Mouse (Mus musculus): ENCODE measurements at regions not wholly inside any gene's neighbourhood (a gene's known extent, or its start where the extent isn't known, plus 50 kb on each side); places are given as distances from the start of the nearest gene placed in this dataset.

GRCm38 (mm10) chr10:70819951-70820350 is 164.2 kb upstream of the Phyhipl start:
- in situ Hi-C loops (cut with MboI, MseI) = no loop called here

- in situ Hi-C loops (cut with MboI, MseI) = no loop called here
Measured at GRCm38 (mm10) chr10:70814354-70815131, 158.8 kb upstream of the Phyhipl start.

GRCm38 (mm10) chr10:70809411-70809810 is 153.6 kb upstream of the Phyhipl start:
- in situ Hi-C loops (cut with MboI, MseI) = no loop called here

- in situ Hi-C loops (cut with MboI, MseI) = no loop called here
Measured at GRCm38 (mm10) chr10:70806786-70807385, 151.1 kb upstream of the Phyhipl start.

GRCm38 (mm10) chr10:70800736-70801306 is 145.1 kb upstream of the Phyhipl start:
- in situ Hi-C loops (cut with MboI, MseI) = no loop called here

- in situ Hi-C loops (cut with MboI, MseI) = loop anchor here (10.0 kb wide), 1 partner anchor 55 kb away; no protein-coding TSS in a partner anchor
Measured at GRCm38 (mm10) chr10:70799906-70800305, 144.1 kb upstream of the Phyhipl start.

GRCm38 (mm10) chr10:70799191-70799742 is 143.5 kb upstream of the Phyhipl start:
- in situ Hi-C loops (cut with MboI, MseI) = loop anchor here (10.0 kb wide), 1 partner anchor 56 kb away; no protein-coding TSS in a partner anchor

DNA sequence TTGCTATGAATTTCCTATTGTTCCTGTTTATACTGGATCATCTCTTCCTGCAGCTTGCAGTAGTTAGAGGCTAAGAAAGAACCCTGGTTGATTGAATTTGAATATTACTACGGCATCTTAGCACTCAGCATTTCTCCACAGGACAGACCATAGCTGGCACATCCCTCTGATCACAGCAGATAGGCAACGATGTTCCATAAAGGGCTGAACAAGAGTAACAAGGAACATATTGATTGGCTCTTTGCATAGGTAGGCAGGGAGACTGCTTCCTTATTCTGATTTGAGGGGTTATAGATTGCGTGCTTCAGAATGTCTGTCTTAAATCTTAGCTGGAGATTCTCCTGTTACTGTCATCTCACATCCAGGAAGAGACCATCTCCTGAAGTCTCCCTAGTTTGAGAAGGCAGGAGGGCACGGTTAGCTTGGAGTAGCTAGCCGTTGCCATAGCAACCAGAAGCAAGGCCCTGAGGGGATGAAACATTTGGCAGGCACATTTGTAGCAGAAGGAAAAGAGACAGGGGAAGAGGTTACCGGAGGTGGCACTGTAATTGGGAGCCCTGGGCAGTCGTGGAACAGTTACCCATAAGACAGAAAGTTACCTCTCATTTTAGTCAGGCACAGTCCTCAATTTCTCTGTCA is 133.2 kb upstream of the Phyhipl start:
- in situ Hi-C loops (cut with MboI, MseI) = no loop called here

DNA sequence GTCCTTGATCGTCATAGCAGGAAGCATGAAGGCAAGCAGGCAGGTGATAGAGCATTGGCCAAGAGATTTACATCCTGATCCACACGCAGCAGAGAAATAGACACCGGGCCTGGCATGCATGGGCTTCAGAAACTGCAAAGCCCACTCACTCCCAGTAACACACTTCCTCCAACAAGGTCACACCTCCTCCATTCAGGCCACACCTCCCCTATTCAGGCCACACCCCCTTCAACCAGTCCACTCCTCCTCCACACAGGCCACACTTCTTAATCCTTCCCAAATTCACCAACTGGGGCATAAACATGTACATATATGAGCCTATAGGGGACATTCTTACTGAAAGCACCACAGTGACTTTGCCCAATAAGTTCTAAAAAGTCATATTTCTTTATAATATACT is 125.3 kb upstream of the Phyhipl start:
- in situ Hi-C loops (cut with MboI, MseI) = no loop called here

GRCm38 (mm10) chr10:70778596-70778995 is 122.8 kb upstream of the Phyhipl start:
- in situ Hi-C loops (cut with MboI, MseI) = loop anchor here (10.0 kb wide), 1 partner anchor 1024 kb away; no protein-coding TSS in a partner anchor

DNA sequence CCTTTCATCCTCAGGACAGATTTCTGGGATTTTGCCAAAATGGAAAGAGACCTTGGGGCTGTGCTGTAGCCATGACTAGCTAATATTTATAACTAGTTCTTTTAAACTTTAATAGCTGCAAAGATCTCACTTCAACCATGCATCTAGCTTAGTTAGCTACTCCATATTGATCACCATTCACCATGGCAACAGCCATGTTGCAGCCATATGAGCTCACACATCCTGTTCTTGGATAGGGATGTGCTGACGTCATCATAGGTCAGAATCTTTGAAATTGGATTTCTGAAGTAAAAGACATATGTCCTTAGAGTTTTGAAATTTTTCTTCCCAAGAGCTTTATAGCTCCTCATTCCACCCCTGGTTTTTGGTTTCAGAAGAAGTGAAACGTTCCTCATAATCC is 118.8 kb upstream of the Phyhipl start:
- in situ Hi-C loops (cut with MboI, MseI) = loop anchor here (10.0 kb wide), 1 partner anchor 1020 kb away; no protein-coding TSS in a partner anchor

DNA sequence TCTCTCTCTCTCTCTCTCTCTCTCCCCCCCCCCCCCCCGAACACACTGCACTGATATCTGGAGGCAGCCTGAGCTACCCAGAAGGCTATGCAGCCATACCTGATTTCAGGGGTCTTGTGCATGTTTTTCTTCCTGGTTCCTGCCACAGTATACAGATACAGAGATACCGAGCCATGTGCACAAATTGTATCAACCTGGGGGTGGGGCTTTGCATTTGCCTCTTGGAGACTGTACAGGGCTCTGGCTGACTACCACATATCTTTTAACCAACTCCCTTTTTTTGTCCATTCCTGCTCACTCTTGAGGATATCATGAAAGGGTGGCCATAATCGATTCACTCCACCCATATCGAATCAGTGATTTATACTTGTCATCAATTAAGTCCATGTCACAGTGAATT is 118.4 kb upstream of the Phyhipl start:
- in situ Hi-C loops (cut with MboI, MseI) = loop anchor here (10.0 kb wide), 1 partner anchor 1019 kb away; no protein-coding TSS in a partner anchor

DNA sequence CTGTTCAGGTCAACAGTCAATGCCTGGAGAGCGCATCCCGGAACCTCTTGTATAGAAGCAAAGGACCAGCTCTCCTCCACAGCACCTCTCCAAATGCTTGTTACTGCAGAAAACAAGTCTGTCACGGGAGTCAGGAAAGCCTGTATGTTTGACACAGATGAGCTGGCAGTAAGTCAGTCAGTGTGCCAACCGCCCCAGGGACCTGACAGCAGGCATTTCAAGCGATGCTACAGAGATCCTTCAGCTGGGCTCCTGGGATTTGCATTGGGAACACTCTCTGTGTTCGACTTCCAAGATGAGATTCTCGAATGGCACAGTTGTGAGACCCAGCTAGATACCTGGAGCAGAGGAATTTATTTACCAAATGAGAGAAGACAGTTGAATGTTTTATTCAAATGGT is 111.7 kb upstream of the Phyhipl start:
- in situ Hi-C loops (cut with MboI, MseI) = no loop called here

DNA sequence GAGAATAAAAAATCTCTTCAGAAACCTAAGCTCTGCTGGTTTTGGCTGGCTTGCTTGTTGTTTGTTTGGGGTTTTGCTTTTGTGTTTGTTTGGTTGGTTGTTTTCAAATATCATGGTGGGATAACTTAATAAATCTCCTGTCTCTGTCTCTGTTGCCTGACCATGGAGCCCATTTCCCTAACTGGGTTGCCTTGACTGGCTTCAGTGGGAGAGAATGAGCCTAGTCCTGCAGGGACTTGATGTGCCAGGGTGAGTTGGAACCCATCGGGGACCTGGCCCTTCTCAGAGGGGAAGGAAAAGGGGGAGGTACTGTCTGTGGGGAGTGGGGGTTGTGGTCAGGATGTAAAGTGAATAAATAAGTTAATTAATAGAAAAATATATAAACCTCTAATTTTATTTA is 111.1 kb upstream of the Phyhipl start:
- in situ Hi-C loops (cut with MboI, MseI) = no loop called here

GRCm38 (mm10) chr10:70766450-70766849 is 110.7 kb upstream of the Phyhipl start:
- in situ Hi-C loops (cut with MboI, MseI) = no loop called here

- in situ Hi-C loops (cut with MboI, MseI) = no loop called here
Measured at GRCm38 (mm10) chr10:70763206-70763605, 107.4 kb upstream of the Phyhipl start.

DNA sequence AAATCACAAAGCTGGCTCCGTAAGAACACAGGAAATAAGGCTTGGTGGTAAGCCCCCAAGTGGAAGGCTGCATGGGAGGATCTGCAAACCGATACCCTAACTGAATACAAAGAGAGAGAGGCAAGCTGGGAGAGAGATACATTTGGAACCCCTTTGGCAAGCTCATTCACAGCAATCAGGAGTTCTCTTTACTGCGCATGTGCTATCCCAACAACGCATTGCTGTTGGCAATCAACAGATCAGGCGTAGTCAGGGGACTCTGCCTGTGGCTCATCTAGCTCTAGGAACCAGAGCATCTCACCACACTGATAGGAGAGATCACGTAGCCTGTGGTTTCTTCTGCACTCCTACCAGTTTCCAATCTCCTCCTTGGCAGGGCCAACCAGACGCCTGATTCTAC is 103.9 kb upstream of the Phyhipl start:
- in situ Hi-C loops (cut with MboI, MseI) = no loop called here

- in situ Hi-C loops (cut with MboI, MseI) = no loop called here
Measured at GRCm38 (mm10) chr10:70751771-70752170, 96.0 kb upstream of the Phyhipl start.

- in situ Hi-C loops (cut with MboI, MseI) = no loop called here
Measured at GRCm38 (mm10) chr10:70750356-70751145, 94.8 kb upstream of the Phyhipl start.

DNA sequence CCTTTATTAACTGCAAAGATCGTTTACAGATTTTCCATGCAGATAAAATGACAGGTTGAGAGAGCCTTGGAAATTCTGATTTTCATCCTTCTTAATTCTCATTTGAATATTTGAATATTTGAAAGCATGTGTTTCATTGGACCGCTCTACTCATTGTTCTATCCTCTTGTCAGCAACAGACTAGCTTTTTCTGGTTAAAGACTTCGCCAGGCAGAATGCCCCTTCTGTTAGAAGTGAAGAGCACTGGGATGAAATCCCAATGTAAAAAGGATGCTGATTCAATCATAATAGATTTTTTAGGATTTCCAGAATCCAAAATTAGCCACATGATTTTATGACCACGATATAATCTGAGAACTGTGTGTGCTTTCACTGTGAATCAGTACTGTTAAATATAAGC is 90.8 kb upstream of the Phyhipl start:
- in situ Hi-C loops (cut with MboI, MseI) = no loop called here

- in situ Hi-C loops (cut with MboI, MseI) = no loop called here
Measured at GRCm38 (mm10) chr10:70741909-70742308, 86.1 kb upstream of the Phyhipl start.
